Mouse (Mus musculus) intestine, embryonic 16.5 days (tissue): ENCODE data around the gene Pxt1. TPM values are rescaled to one million over a fixed set of nuclear protein-coding genes. Genes with fewer than 3 reads are reported as not detected.

Source experiments
- ATAC-seq: fragments of 200-750 bp; cut with Nextera tagmentation; 2 replicates; pipeline ENCODE4 v1.8.0; 2017; ENCODE audit warnings: moderate TSS enrichment, moderate library complexity
- H3K27ac ChIP-seq: fragments of 300-500 bp; sonication (generic); 2 replicates; pipeline ENCODE4 v1.5.1; 2014; ENCODE audit warnings: mild to moderate bottlenecking, low read length
- H3K27me3 ChIP-seq: fragments of 300-500 bp; sonication (generic); replicated peaks from 2 replicates; pipeline ENCODE4 v1.6.1; 2014; ENCODE audit warnings: low read length, control low read depth, mixed read lengths; ENCODE audit not compliant: control insufficient read depth, insufficient read depth
- H3K36me3 ChIP-seq: fragments of 300-500 bp; sonication (generic); 2 replicates; pipeline ENCODE4 v1.6.1; 2014; ENCODE audit warnings: low read length, control low read depth; ENCODE audit not compliant: control insufficient read depth, insufficient read depth
- H3K4me1 ChIP-seq: fragments of 300-500 bp; sonication (generic); 2 replicates; pipeline ENCODE4 v1.6.1; 2014; ENCODE audit warnings: low read length, control low read depth, mixed read lengths; ENCODE audit not compliant: control insufficient read depth, insufficient read depth
- H3K4me2 ChIP-seq: fragments of 300-500 bp; sonication (generic); 2 replicates; pipeline ENCODE4 v1.6.1; 2014; ENCODE audit warnings: low read depth, low read length, control low read depth
- H3K4me3 ChIP-seq: fragments of 300-500 bp; sonication (generic); 2 replicates; pipeline ENCODE4 v1.5.1; 2014; ENCODE audit warnings: mild to moderate bottlenecking, low read length
- H3K9ac ChIP-seq: fragments of 300-500 bp; sonication (generic); 2 replicates; pipeline ENCODE4 v1.6.1; 2014; ENCODE audit warnings: low read depth, low read length
- H3K9me3 ChIP-seq: fragments of 300-500 bp; sonication (generic); 2 replicates; pipeline ENCODE4 v1.6.1; 2016; ENCODE audit warnings: low read length, control low read depth; ENCODE audit not compliant: control insufficient read depth
- WGBS: fragments of 180-500 bp; shearing (Covaris S2); extraction: QIAGEN DNeasy Blood & Tissue Kit; methylation state at CpG from one replicate; pipeline ENCODE4 v1.1.7; 2014; 5-methylcytosine and 5-hydroxymethylcytosine counted together
- polyA plus RNA-seq: library from polyadenylated mRNA; unstranded; fragments of >200 nt; fragmentation: Nextera tagmentation; extraction: Ambion mirVana; gene quantifications from 2 replicates; pipeline ENCODE4 v1.2.1, GENCODE M21; 2015

The Pxt1 gene
- polyA plus RNA-seq, 1 experiment from 2014 or later, result not detected

- no peaks in the 10 kb centered on the region for H3K27me3 ChIP-seq
- H3K9me3 ChIP-seq, result no peaks in the 10 kb centered on the region
- H3K36me3 ChIP-seq, result no peaks in the 10 kb centered on the region
- no peak overlapping the region for H3K4me2 ChIP-seq
- WGBS, result 20% methylated on average over 13 of the region's 13 CpGs
- ATAC-seq, result no peak
- no peak overlapping the region for H3K27ac ChIP-seq
- H3K4me3 ChIP-seq, result no peak overlapping the region
- peaks cover 13% of the 10 kb centered on the region for H3K4me1 ChIP-seq
- H3K9ac ChIP-seq, result no peak overlapping the region
Measured at GRCm38 (mm10) chr17:28926380-28926779, 17.3 kb downstream of the Pxt1 start.

DNA sequence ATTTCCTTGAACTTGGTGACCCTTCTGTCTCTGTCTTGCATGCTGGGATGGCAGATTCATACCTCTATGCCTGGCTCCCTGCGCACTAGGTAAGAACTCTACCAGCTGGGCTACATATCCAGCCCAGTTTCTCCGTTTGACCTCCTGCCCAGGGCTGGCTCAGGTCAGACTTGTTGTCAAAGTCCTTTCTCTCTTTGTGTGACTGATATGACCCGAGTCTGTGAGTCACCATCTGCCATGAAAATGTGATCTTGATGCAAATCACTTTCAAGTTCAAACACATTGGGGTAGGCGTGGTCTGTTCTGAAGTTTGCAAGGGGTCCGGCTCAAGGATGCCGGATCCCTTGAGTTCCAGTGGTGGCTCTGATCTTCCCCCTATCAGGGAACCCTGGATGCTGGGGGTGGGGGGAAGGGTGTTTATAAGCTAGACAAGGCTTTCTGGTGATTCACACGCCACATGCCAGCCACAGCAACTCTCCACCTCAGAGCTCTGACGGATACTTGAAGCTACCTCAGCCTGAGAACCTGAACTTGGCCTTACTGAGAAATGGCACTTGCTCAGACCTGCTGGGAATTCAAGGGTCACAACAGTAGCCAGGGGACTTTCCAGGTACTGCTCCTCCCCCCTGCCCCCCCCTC is 18.6 kb downstream of the Pxt1 start:
- no peak for ATAC-seq
- H3K36me3 ChIP-seq, result no peaks in the 10 kb centered on the region
- H3K9me3 ChIP-seq, result no peaks in the 10 kb centered on the region
- H3K27me3 ChIP-seq, result no peaks in the 10 kb centered on the region
- H3K27ac ChIP-seq, result no peak overlapping the region
- no peak overlapping the region for H3K4me2 ChIP-seq
- H3K9ac ChIP-seq, result no peak overlapping the region
- H3K4me1 ChIP-seq, result peaks cover 3% of the 10 kb centered on the region
- H3K4me3 ChIP-seq, result no peak overlapping the region
- 80% methylated on average over 8 of the region's 8 CpGs for WGBS

DNA sequence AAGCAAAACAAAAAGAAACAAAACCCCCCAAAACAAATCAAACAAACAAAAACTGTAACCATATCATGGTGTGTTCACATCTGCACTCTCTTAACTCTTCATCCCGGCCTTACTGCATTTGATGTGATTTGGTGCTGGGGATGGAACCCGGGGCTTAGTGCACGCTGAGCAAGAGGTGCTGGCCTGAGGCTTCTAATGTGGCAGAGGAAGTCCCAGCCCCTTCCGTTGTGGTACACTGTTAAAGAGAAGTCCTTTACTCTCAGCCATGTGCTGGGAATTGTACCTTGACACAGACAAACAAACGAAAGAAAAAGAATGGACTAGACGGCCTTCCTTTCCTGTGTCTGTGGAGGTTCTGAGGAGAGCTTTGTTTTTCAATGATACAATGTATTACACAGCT is 21.5 kb downstream of the Pxt1 start:
- WGBS, result 62% methylated on average over 6 of the region's 6 CpGs
- H3K27ac ChIP-seq, result no peak overlapping the region
- no peaks in the 10 kb centered on the region for H3K36me3 ChIP-seq
- H3K4me3 ChIP-seq, result no peak overlapping the region
- H3K4me1 ChIP-seq, result no peaks in the 10 kb centered on the region; the same call in 1 of the 2 replicates
- no peak overlapping the region for H3K4me2 ChIP-seq
- no peaks in the 10 kb centered on the region for H3K9me3 ChIP-seq
- H3K27me3 ChIP-seq, result no peaks in the 10 kb centered on the region
- H3K9ac ChIP-seq, result no peak overlapping the region
- ATAC-seq, result no peak

- Histone ChIP-seq H3K27me3 (no peaks in the 10 kb centered on the region), H3K36me3 (no peaks in the 10 kb centered on the region), H3K4me2 (0 out of 2 replicates have a peak overlapping the region, but pooled peaks have one; percentile 3), H3K27ac (0 out of 2 replicates have a peak overlapping the region, but pooled peaks have one; percentile 4), H3K4me3 (no peak overlapping the region), H3K4me1 (no peaks in the 10 kb centered on the region), H3K9ac (no peak overlapping the region), H3K9me3 (no peaks in the 10 kb centered on the region)
- ATAC-seq, result peak; percentile 83
- 59% methylated on average over 8 of the region's 8 CpGs for WGBS
Measured at GRCm38 (mm10) chr17:28921086-28921485, 22.6 kb downstream of the Pxt1 start.

DNA sequence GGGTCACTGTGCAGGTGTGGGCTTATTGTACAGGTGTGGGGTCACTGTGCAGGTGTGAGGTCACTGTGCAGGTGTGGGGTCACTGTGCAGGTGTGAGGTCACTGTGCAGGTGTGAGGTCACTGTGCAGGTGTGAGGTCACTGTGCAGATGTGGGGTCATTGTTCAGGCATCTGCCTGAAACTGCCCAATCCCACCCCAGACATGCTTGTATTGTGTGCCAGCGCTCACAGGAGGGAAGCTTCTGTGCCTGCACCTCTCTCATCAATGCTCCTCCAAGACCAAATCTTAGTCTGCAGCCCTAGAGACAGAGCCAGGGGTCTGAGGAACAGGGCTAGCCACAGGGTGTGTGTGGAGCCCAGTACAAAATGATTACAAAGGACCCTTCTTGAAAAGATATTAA is 27.1 kb downstream of the Pxt1 start:
- no peak overlapping the region for H3K9ac ChIP-seq
- no peak for ATAC-seq
- no peak overlapping the region for H3K27ac ChIP-seq
- no peaks in the 10 kb centered on the region for H3K9me3 ChIP-seq
- H3K4me3 ChIP-seq, result no peak overlapping the region
- no peak overlapping the region for H3K4me2 ChIP-seq
- H3K36me3 ChIP-seq, result no peaks in the 10 kb centered on the region
- H3K27me3 ChIP-seq, result no peaks in the 10 kb centered on the region
- WGBS, result 96% methylated on average over 1 of the region's 1 CpGs
- H3K4me1 ChIP-seq, result peaks cover 4% of the 10 kb centered on the region

- Histone ChIP-seq H3K27me3 (no peaks in the 10 kb centered on the region), H3K4me2 (peak within 1 kb of the TSS; percentile 24), H3K9ac (peak within 1 kb of the TSS; percentile 46), H3K9me3 (no peaks in the 10 kb centered on the region), H3K27ac (peak within 1 kb of the TSS; percentile 90), H3K36me3 (no peaks in the 10 kb centered on the region), H3K4me3 (peak within 1 kb of the TSS; percentile 30), H3K4me1 (peaks cover 10% of the 10 kb centered on the region)
- ATAC-seq, result peak; percentile 85
- 49% methylated on average over 12 of the region's 12 CpGs for WGBS
Measured at GRCm38 (mm10) chr17:28915060-28915628, 28.5 kb downstream of the Pxt1 start, which contains the start of gene 4930539E08Rik. Gene 4930539E08Rik (minus strand): TSS chr17:28915324.

DNA sequence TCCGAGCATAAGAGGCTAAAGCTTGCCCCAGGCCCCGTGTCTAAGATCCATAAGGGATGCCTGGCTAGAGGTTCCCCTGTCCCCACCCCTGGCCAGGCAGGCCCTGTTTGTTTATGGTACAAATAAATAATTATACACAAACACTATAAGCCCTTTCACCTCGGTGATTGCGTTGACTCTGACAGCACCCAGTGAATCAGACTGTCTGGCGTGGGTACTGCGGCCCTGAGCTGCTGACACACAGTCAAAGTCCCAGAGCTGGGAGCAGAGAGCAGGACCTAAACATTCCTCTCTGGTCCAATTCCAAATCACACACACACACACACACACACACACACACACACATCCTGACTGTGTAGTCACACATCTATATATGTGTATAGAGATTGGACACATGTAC is 29.7 kb downstream of the Pxt1 start:
- 47% methylated on average over 6 of the region's 6 CpGs for WGBS
- 0 out of 2 replicates have a peak, but pooled peaks have one; percentile 21 for ATAC-seq
- H3K27ac ChIP-seq, result peak overlapping the region; percentile 90
- no peaks in the 10 kb centered on the region for H3K9me3 ChIP-seq
- no peaks in the 10 kb centered on the region for H3K27me3 ChIP-seq
- peak overlapping the region; percentile 46 for H3K9ac ChIP-seq
- H3K4me1 ChIP-seq, result peaks cover 18% of the 10 kb centered on the region
- no peaks in the 10 kb centered on the region for H3K36me3 ChIP-seq
- peak overlapping the region; percentile 30 for H3K4me3 ChIP-seq
- H3K4me2 ChIP-seq, result peak overlapping the region; percentile 45

- no peaks in the 10 kb centered on the region for H3K36me3 ChIP-seq
- no peaks in the 10 kb centered on the region for H3K27me3 ChIP-seq
- peak; percentile 30 for ATAC-seq
- H3K9me3 ChIP-seq, result no peaks in the 10 kb centered on the region
- H3K27ac ChIP-seq, result peak overlapping the region; percentile 16
- H3K4me2 ChIP-seq, result peak overlapping the region; percentile 45; the same call in 1 of the 2 replicates
- WGBS, result 37% methylated on average over 5 of the region's 5 CpGs
- no peak overlapping the region for H3K9ac ChIP-seq
- peaks cover 18% of the 10 kb centered on the region for H3K4me1 ChIP-seq
- 0 out of 2 replicates have a peak overlapping the region, but pooled peaks have one; percentile 7 for H3K4me3 ChIP-seq
Measured at GRCm38 (mm10) chr17:28913200-28913599, 30.4 kb downstream of the Pxt1 start.

- H3K36me3 ChIP-seq, result no peaks in the 10 kb centered on the region
- peak overlapping the region; percentile 54; the same call in 1 of the 2 replicates for H3K9ac ChIP-seq
- no peaks in the 10 kb centered on the region for H3K9me3 ChIP-seq
- peak overlapping the region; percentile 23; the same call in 1 of the 2 replicates for H3K4me3 ChIP-seq
- peak overlapping the region; percentile 51; the same call in 1 of the 2 replicates for H3K4me2 ChIP-seq
- peak; percentile 42 for ATAC-seq
- H3K27me3 ChIP-seq, result no peaks in the 10 kb centered on the region
- H3K4me1 ChIP-seq, result peaks cover 18% of the 10 kb centered on the region
- peak overlapping the region; percentile 19; the same call in 1 of the 2 replicates for H3K27ac ChIP-seq
- WGBS, result 28% methylated on average over 7 of the region's 7 CpGs
Measured at GRCm38 (mm10) chr17:28910139-28910538, 33.5 kb downstream of the Pxt1 start.
